Mouse (Mus musculus) midbrain, embryonic 13.5 days (tissue): ENCODE measurements around the gene Tmem210. TPM values are rescaled to one million over a fixed set of nuclear protein-coding genes. Genes with fewer than 3 reads are reported as not detected.

Experiments
- ATAC-seq: fragments of 200-750 bp; cut with Nextera tagmentation; 2 replicates; pipeline ENCODE4 v1.8.0; 2017; ENCODE audit warnings: mild to moderate bottlenecking, moderate TSS enrichment, moderate library complexity
- H3K27ac ChIP-seq: fragments of 300-500 bp; sonication (generic); 2 replicates; pipeline ENCODE4 v1.5.1; 2015; ENCODE audit warnings: inconsistent platforms, mild to moderate bottlenecking, moderate library complexity
- H3K27me3 ChIP-seq: fragments of 300-500 bp; sonication (generic); 2 replicates; pipeline ENCODE4 v1.6.1; 2015; ENCODE audit warnings: mild to moderate bottlenecking, inconsistent platforms
- H3K36me3 ChIP-seq: fragments of 300-500 bp; sonication (generic); 2 replicates; pipeline ENCODE4 v1.6.1; 2015; ENCODE audit warnings: mild to moderate bottlenecking, inconsistent platforms
- H3K4me1 ChIP-seq: fragments of 300-500 bp; sonication (generic); replicated peaks from 2 replicates; pipeline ENCODE4 v1.6.1; 2015; ENCODE audit warnings: inconsistent platforms
- H3K4me2 ChIP-seq: fragments of 300-500 bp; sonication (generic); replicated peaks from 2 replicates; pipeline ENCODE4 v1.6.1; 2015; ENCODE audit warnings: moderate library complexity, mild to moderate bottlenecking, inconsistent platforms
- H3K4me3 ChIP-seq: fragments of 300-500 bp; sonication (generic); replicated peaks from 2 replicates; pipeline ENCODE4 v1.5.1; 2015; ENCODE audit warnings: mild to moderate bottlenecking, inconsistent platforms
- H3K9ac ChIP-seq: fragments of 300-500 bp; sonication (generic); replicated peaks from 2 replicates; pipeline ENCODE4 v1.6.1; 2015; ENCODE audit warnings: mild to moderate bottlenecking, inconsistent platforms
- H3K9me3 ChIP-seq: fragments of 300-500 bp; sonication (generic); 2 replicates; pipeline ENCODE4 v1.6.1; 2016; ENCODE audit warnings: mild to moderate bottlenecking, inconsistent platforms
- WGBS: fragments of 180-500 bp; shearing (Covaris S2); methylation state at CpG from one replicate; pipeline ENCODE4 v1.1.7; 2015; 5-methylcytosine and 5-hydroxymethylcytosine counted together
- polyA plus RNA-seq: library from polyadenylated mRNA; unstranded; fragments of >200 nt; fragmentation: Nextera tagmentation; extraction: Ambion mirVana; gene quantifications from 2 replicates; pipeline ENCODE4 v1.2.1, GENCODE M21; 2015

Gene Tmem210
- polyA plus RNA-seq, 1 experiment from 2014 or later = not detected

GRCm38 (mm10) chr2:25267241-25267640 is 20.7 kb upstream of the Tmem210 start:
- peak overlapping the region; percentile 23; the same call in 1 of the 2 replicates for H3K9ac ChIP-seq
- H3K27me3 ChIP-seq = peaks cover 16% of the 10 kb centered on the region
- H3K36me3 ChIP-seq = peaks cover 33% of the 10 kb centered on the region
- ATAC-seq = no peak
- no peak overlapping the region for H3K4me3 ChIP-seq
- H3K4me2 ChIP-seq = peak overlapping the region; percentile 100
- H3K4me1 ChIP-seq = peaks cover 69% of the 10 kb centered on the region
- H3K27ac ChIP-seq = peak overlapping the region; percentile 26; the same call in 1 of the 2 replicates
- no peaks in the 10 kb centered on the region for H3K9me3 ChIP-seq

- WGBS = 63% methylated on average over 4 of the region's 4 CpGs
- Histone ChIP-seq H3K36me3 (peaks cover 33% of the 10 kb centered on the region), H3K9ac (0 out of 2 replicates have a peak overlapping the region, but pooled peaks have one; percentile 23), H3K4me1 (peaks cover 70% of the 10 kb centered on the region), H3K9me3 (no peaks in the 10 kb centered on the region), H3K27me3 (peaks cover 16% of the 10 kb centered on the region), H3K4me3 (no peak overlapping the region), H3K4me2 (peak overlapping the region; percentile 100; the same call in 1 of the 2 replicates), H3K27ac (no peak overlapping the region)
- ATAC-seq = no peak
Measured at GRCm38 (mm10) chr2:25267746-25268309, 20.1 kb upstream of the Tmem210 start.

- Histone ChIP-seq H3K27me3 (no peaks in the 10 kb centered on the region), H3K36me3 (peaks cover 69% of the 10 kb centered on the region), H3K27ac (peak within 1 kb of the TSS; percentile 77), H3K9ac (peak within 1 kb of the TSS; percentile 90), H3K4me3 (peak within 1 kb of the TSS; percentile 98), H3K9me3 (no peaks in the 10 kb centered on the region), H3K4me1 (peaks cover 54% of the 10 kb centered on the region), H3K4me2 (peak within 1 kb of the TSS; percentile 99)
- peak; percentile 96 for ATAC-seq
- WGBS = under 1% methylated on average over 55 of the region's 55 CpGs
Measured at GRCm38 (mm10) chr2:25271827-25272511, 16.0 kb upstream of the Tmem210 start, which contains the start of the genes Ssna1 and Anapc2. Gene Ssna1 (minus strand): TSS chr2:25272438. Gene Anapc2 (plus strand): TSS chr2:25272478.

GRCm38 (mm10) chr2:25272515-25272914 is 15.4 kb upstream of the Tmem210 start:
- under 1% methylated on average over 29 of the region's 29 CpGs for WGBS
- peaks cover 74% of the 10 kb centered on the region for H3K36me3 ChIP-seq
- no peaks in the 10 kb centered on the region for H3K27me3 ChIP-seq
- peak overlapping the region; percentile 98 for H3K4me3 ChIP-seq
- peak overlapping the region; percentile 99 for H3K4me2 ChIP-seq
- H3K4me1 ChIP-seq = peaks cover 49% of the 10 kb centered on the region
- no peaks in the 10 kb centered on the region for H3K9me3 ChIP-seq
- peak overlapping the region; percentile 89 for H3K9ac ChIP-seq
- ATAC-seq = peak; percentile 80
- peak overlapping the region; percentile 56; the same call in 1 of the 2 replicates for H3K27ac ChIP-seq

GRCm38 (mm10) chr2:25273010-25273409 is 14.9 kb upstream of the Tmem210 start:
- ATAC-seq = 0 out of 2 replicates have a peak, but pooled peaks have one; percentile 1
- Histone ChIP-seq H3K4me1 (peaks cover 44% of the 10 kb centered on the region), H3K4me2 (peak overlapping the region; percentile 99), H3K9ac (peak overlapping the region; percentile 89), H3K27ac (0 out of 2 replicates have a peak overlapping the region, but pooled peaks have one; percentile 56), H3K4me3 (peak overlapping the region; percentile 98), H3K36me3 (peaks cover 77% of the 10 kb centered on the region), H3K9me3 (no peaks in the 10 kb centered on the region), H3K27me3 (no peaks in the 10 kb centered on the region)
- 39% methylated on average over 16 of the region's 16 CpGs for WGBS

- H3K9ac ChIP-seq = no peak overlapping the region
- H3K4me2 ChIP-seq = no peak overlapping the region
- H3K4me3 ChIP-seq = no peak overlapping the region
- H3K27me3 ChIP-seq = no peaks in the 10 kb centered on the region
- no peaks in the 10 kb centered on the region for H3K9me3 ChIP-seq
- peaks cover 95% of the 10 kb centered on the region for H3K36me3 ChIP-seq
- H3K4me1 ChIP-seq = peaks cover 11% of the 10 kb centered on the region
- ATAC-seq = peak; percentile 66; the same call in 1 of the 2 replicates
- no peak overlapping the region for H3K27ac ChIP-seq
- WGBS = 60% methylated on average over 13 of the region's 13 CpGs
Measured at GRCm38 (mm10) chr2:25278928-25279882, 8.7 kb upstream of the Tmem210 start.

GRCm38 (mm10) chr2:25285551-25285950 is 2.4 kb upstream of the Tmem210 start:
- Histone ChIP-seq H3K4me1 (peaks cover 10% of the 10 kb centered on the region), H3K27ac (no peak overlapping the region), H3K9me3 (no peaks in the 10 kb centered on the region), H3K4me2 (no peak overlapping the region), H3K36me3 (peaks cover 53% of the 10 kb centered on the region), H3K27me3 (peaks cover 28% of the 10 kb centered on the region), H3K9ac (no peak overlapping the region), H3K4me3 (no peak overlapping the region)
- WGBS = 92% methylated on average over 2 of the region's 2 CpGs
- no peak for ATAC-seq

- Histone ChIP-seq H3K9ac (no peak overlapping the region), H3K36me3 (peaks cover 46% of the 10 kb centered on the region), H3K27ac (no peak overlapping the region), H3K4me1 (peaks cover 17% of the 10 kb centered on the region), H3K9me3 (no peaks in the 10 kb centered on the region), H3K27me3 (peaks cover 35% of the 10 kb centered on the region), H3K4me2 (no peak overlapping the region), H3K4me3 (no peak overlapping the region)
- no peak for ATAC-seq
- WGBS = 93% methylated on average over 1 of the region's 1 CpGs
Measured at GRCm38 (mm10) chr2:25286314-25286713, 1.6 kb upstream of the Tmem210 start.

GRCm38 (mm10) chr2:25286837-25287636 is 908 bp upstream of the Tmem210 start:
- Histone ChIP-seq H3K9ac (no peak overlapping the region), H3K36me3 (peaks cover 41% of the 10 kb centered on the region), H3K27me3 (peaks cover 43% of the 10 kb centered on the region), H3K4me2 (no peak overlapping the region), H3K4me1 (peaks cover 22% of the 10 kb centered on the region), H3K9me3 (no peaks in the 10 kb centered on the region), H3K27ac (no peak overlapping the region), H3K4me3 (no peak overlapping the region)
- no peak for ATAC-seq
- WGBS = 66% methylated on average over 7 of the region's 7 CpGs

GRCm38 (mm10) chr2:25288734-25289345 is 895 bp downstream of the Tmem210 start:
- Histone ChIP-seq H3K9ac (no peak overlapping the region), H3K27me3 (peaks cover 61% of the 10 kb centered on the region), H3K9me3 (no peaks in the 10 kb centered on the region), H3K36me3 (peaks cover 24% of the 10 kb centered on the region), H3K27ac (no peak overlapping the region), H3K4me2 (no peak overlapping the region), H3K4me3 (no peak overlapping the region), H3K4me1 (peaks cover 29% of the 10 kb centered on the region)
- WGBS = 80% methylated on average over 7 of the region's 7 CpGs
- no peak for ATAC-seq
